Mouse (Mus musculus) gastrocnemius, postnatal 4 days (tissue): ENCODE measurements at regions not wholly inside any gene's neighbourhood (a gene's known extent, or its start where the extent isn't known, plus 50 kb on each side); places are given as distances from the start of the nearest gene placed in this dataset.
"Not testable (repeated sequence)": the region's sequence is repeated elsewhere in the genome, so short reads cannot be mapped to it uniquely, and the experiment has no call there.

Source experiments
- DNase-seq, 2 experiments: peaks; one replicate each; pipeline ENCODE4 v3.0.0; 2021 to 2022; ENCODE audit warnings: low spot score in 2 of 2, mixed read lengths in 2 of 2

- no peak for DNase-seq
These were observed 581.6 kb upstream of the Pcdh17 start for GRCm38 (mm10) chr14:83861736-83862135.

- DNase-seq = no peak
These were observed 580.7 kb upstream of the Pcdh17 start for GRCm38 (mm10) chr14:83862653-83863052.

- DNase-seq = no peak
These were observed 557.0 kb upstream of the Pcdh17 start for GRCm38 (mm10) chr14:83886393-83886792.

GRCm38 (mm10) chr14:83900711-83901110 is 542.7 kb upstream of the Pcdh17 start:
- not testable (repeated sequence) for DNase-seq

DNA sequence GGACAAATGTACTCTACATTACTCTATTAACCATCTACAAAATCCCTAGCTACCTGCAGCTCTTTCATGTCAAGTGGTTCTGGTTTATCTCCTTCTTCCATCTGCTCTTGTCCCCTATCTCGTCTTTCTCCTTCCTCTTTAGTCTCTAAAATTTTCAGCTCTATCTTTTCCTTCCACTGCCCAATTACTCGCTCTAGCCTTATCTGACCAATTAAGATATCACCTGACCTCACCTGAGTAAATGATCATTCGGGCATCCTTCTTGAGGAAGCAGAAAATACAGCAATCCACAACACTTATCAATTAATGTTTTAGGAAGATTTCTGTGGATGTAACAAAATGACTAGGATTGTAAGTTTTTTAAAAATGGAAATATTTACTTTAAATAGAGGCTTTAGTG is 500.3 kb upstream of the Pcdh17 start:
- DNase-seq = no peak

DNA sequence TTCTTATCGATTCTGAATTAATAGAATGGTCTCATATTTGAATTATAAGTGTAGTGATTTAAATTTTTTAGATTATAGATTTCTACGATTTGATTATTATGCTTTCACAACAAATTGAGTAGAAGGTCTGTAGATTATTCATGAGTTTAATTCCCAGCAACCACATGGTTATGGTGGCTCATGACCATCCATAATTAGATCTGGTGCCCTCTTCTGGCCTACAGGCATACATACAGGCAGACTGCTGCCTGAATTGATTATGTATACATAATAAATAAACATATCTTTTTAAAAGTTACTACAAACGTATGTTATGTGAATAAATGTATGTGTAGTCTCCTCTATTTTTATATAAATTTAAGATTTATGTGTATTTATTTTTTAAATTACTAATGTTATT is 499.2 kb upstream of the Pcdh17 start:
- DNase-seq = no peak

DNA sequence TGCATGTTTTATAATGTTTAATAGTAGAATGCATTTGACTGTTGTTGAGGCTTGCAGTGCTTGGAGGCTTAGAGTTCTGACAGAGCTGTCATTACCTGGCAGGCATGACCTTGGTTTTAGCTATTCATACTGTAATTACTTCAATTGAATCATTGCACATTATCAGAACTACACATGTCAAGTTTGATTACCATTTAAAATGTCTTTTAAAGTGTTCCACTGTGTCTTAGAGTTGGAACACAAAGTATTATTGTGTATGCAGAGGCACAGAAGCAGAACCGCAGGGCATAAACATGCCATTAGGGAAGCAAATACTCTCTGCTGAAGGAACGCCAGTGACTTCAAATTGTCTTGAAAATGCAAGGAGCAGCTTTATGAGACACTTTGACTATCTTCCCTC is 493.7 kb upstream of the Pcdh17 start:
- no peak for DNase-seq

GRCm38 (mm10) chr14:83959111-83959510 is 484.3 kb upstream of the Pcdh17 start:
- peak in 1 of 2 experiments; percentile 43 for DNase-seq

DNA sequence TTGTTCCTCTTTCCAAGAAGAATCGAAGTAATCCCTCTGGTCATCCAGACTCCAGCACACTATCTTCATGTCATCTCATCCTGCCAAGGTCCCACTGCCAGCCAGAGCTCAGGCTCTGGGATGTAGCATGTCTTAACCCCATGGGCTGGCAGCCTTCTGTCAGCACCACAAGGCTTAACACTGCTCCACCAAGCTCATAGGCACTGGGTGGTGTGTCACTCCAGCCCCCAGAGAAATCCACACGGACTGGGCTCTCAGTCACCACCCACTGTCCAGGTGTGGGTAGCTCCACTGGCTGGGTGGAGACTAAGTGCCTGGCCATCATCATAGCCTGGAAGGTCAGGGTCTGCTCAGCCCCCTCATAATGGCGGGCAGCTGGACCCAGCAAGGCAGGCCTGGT is 459.8 kb upstream of the Pcdh17 start:
- no peak for DNase-seq
